Mouse (Mus musculus) kidney, postnatal 25 days (tissue): ENCODE measurements at regions not wholly inside any gene's neighbourhood (a gene's known extent, or its start where the extent isn't known, plus 50 kb on each side); places are given as distances from the start of the nearest gene placed in this dataset.

Source experiments
- DNase-seq, 2 experiments: peaks; one replicate each; pipeline ENCODE4 v3.0.0; 2021; ENCODE audit warnings: mixed read lengths in 2 of 2

GRCm38 (mm10) chr8:95974889-95975288, 86.5 kb upstream of the Got2 start:
- no peak for DNase-seq

GRCm38 (mm10) chr8:95974231-95974630, 85.9 kb upstream of the Got2 start:
- DNase-seq, result no peak

GRCm38 (mm10) chr8:95973571-95973970, 85.2 kb upstream of the Got2 start:
- DNase-seq, result no peak

- no peak for DNase-seq
Observed at GRCm38 (mm10) chr8:95968828-95969227, 80.5 kb upstream of the Got2 start.

GRCm38 (mm10) chr8:95966430-95966829, 78.1 kb upstream of the Got2 start:
- no peak for DNase-seq

- no peak for DNase-seq
Observed at GRCm38 (mm10) chr8:95952257-95952656, 63.9 kb upstream of the Got2 start.

- peak; percentile 69 to 73 for DNase-seq
Observed at GRCm38 (mm10) chr8:95951794-95952193, 63.4 kb upstream of the Got2 start.
